Mouse (Mus musculus): ENCODE data around the gene Zfp52.
A peak's percentile ranks its signal among the peaks of the same experiment; 100 is the strongest.

The Zfp52 gene

GRCm38 (mm10) chr17:21535096-21536001, at the start of gene Zfp52:
Gene Zfp52, plus strand, starts transcription at chr17:21535539.
- DNase-seq (ENCODE audit: low spot score in 2 of 2): peak; percentile 35 to 41

GRCm38 (mm10) chr17:21488760-21489499, 46.4 kb upstream of the Zfp52 start, which contains the start of gene Zfp53:
Gene Zfp53, plus strand, starts transcription at chr17:21488998.
- DNase-seq (ENCODE audit: low spot score in 2 of 2): peak; percentile 67 to 75

GRCm38 (mm10) chr17:21489500-21490001, 45.8 kb upstream of the Zfp52 start:
- DNase-seq (ENCODE audit: low spot score in 2 of 2): no peak

GRCm38 (mm10) chr17:21501365-21501764, 34.0 kb upstream of the Zfp52 start:
- no peak for DNase-seq (ENCODE audit: low spot score in 2 of 2)

- no peak for DNase-seq (ENCODE audit: low spot score in 2 of 2)
These were observed 30.8 kb upstream of the Zfp52 start for GRCm38 (mm10) chr17:21504524-21504923.

GRCm38 (mm10) chr17:21506258-21506657, 29.1 kb upstream of the Zfp52 start:
- DNase-seq (ENCODE audit: low spot score in 2 of 2): no peak

GRCm38 (mm10) chr17:21509756-21510155, 25.6 kb upstream of the Zfp52 start:
- DNase-seq (ENCODE audit: low spot score in 2 of 2): no peak

- peak in 1 of 2 experiments; percentile 45 for DNase-seq (ENCODE audit: low spot score in 2 of 2)
These were observed 19.8 kb upstream of the Zfp52 start for GRCm38 (mm10) chr17:21515403-21516105.

GRCm38 (mm10) chr17:21516201-21517129, 18.9 kb upstream of the Zfp52 start:
- DNase-seq (ENCODE audit: low spot score in 2 of 2): peak in 1 of 2 experiments; percentile 24

- DNase-seq (ENCODE audit: low spot score in 2 of 2): no peak
These were observed 18.1 kb upstream of the Zfp52 start for GRCm38 (mm10) chr17:21517130-21517671.

- no peak for DNase-seq (ENCODE audit: low spot score in 2 of 2)
These were observed 9.1 kb upstream of the Zfp52 start for GRCm38 (mm10) chr17:21526270-21526669.

- no peak for DNase-seq (ENCODE audit: low spot score in 2 of 2)
These were observed 4.6 kb upstream of the Zfp52 start for GRCm38 (mm10) chr17:21530645-21531330.

- no peak for DNase-seq (ENCODE audit: low spot score in 2 of 2)
These were observed 3.7 kb upstream of the Zfp52 start for GRCm38 (mm10) chr17:21531621-21532020.

GRCm38 (mm10) chr17:21532101-21532951, 3.0 kb upstream of the Zfp52 start:
- DNase-seq (ENCODE audit: low spot score in 2 of 2): peak; percentile 30 to 54

GRCm38 (mm10) chr17:21533961-21534360, 1.4 kb upstream of the Zfp52 start:
- DNase-seq (ENCODE audit: low spot score in 2 of 2): no peak

GRCm38 (mm10) chr17:21534460-21535095, 761 bp upstream of the Zfp52 start:
- DNase-seq (ENCODE audit: low spot score in 2 of 2): no peak

GRCm38 (mm10) chr17:21536096-21536495, 757 bp downstream of the Zfp52 start:
- no peak for DNase-seq (ENCODE audit: low spot score in 2 of 2)

- DNase-seq (ENCODE audit: low spot score in 2 of 2): no peak
These were observed 1.3 kb downstream of the Zfp52 start for GRCm38 (mm10) chr17:21536676-21537075.
